Mouse (Mus musculus) G1E-ER4 (cell line): Measurements from ENCODE around the gene Ddx52. TPM values are rescaled to one million over a fixed set of nuclear protein-coding genes. Genes with fewer than 3 reads are reported as not detected.

ENCODE experiments used
- GATA1 ChIP-seq: IDR thresholded peaks from one replicate; pipeline ENCODE4 v1.8.0; 2012; ENCODE audit warnings: low read length, inconsistent platforms
- polyA plus RNA-seq: library from polyadenylated mRNA; stranded (reverse); fragments of >175 nt; gene quantifications from 2 replicates; pipeline ENCODE4 v1.2.3, GENCODE M21; 2012

The Ddx52 gene
- polyA plus RNA-seq, 1 experiment = 2.0 TPM

GRCm38 (mm10) chr11:83995535-83995950, 53.7 kb downstream of the Ddx52 start:
- no peak for TF ChIP-seq GATA1

GRCm38 (mm10) chr11:83997171-83997868, 55.5 kb downstream of the Ddx52 start:
- no peak for TF ChIP-seq GATA1

- TF ChIP-seq GATA1 = no peak
Observed at GRCm38 (mm10) chr11:83998993-83999392, 57.1 kb downstream of the Ddx52 start.

GRCm38 (mm10) chr11:83999411-83999915, 57.6 kb downstream of the Ddx52 start:
- TF ChIP-seq GATA1 = no peak

GRCm38 (mm10) chr11:84001257-84001656, 59.4 kb downstream of the Ddx52 start:
- no peak for TF ChIP-seq GATA1

GRCm38 (mm10) chr11:84003986-84004385, 62.1 kb downstream of the Ddx52 start:
- no peak for TF ChIP-seq GATA1

GRCm38 (mm10) chr11:84009001-84009400, 67.1 kb downstream of the Ddx52 start:
- TF ChIP-seq GATA1 = no peak

- TF ChIP-seq GATA1 = no peak
Observed at GRCm38 (mm10) chr11:84010411-84010810, 68.5 kb downstream of the Ddx52 start.

- no peak for TF ChIP-seq GATA1
Observed at GRCm38 (mm10) chr11:84011050-84011449, 69.2 kb downstream of the Ddx52 start.

GRCm38 (mm10) chr11:84011576-84011975, 69.7 kb downstream of the Ddx52 start:
- no peak for TF ChIP-seq GATA1

Other genes starting within 250 kb of the Ddx52 start
- gene Wfdc17, start 238.1 kb upstream of the Ddx52 start, polyA plus RNA-seq = not detected in 2 replicates
- gene Wfdc18, start 233.0 kb upstream of the Ddx52 start, polyA plus RNA-seq = not detected in 2 replicates
- not detected in 2 replicates for gene Wfdc21, start 195.1 kb upstream of the Ddx52 start, polyA plus RNA-seq
- gene Heatr6, start 188.4 kb upstream of the Ddx52 start, polyA plus RNA-seq = 6.4 and 11.9 TPM in 2 replicates
- not detected in 2 replicates for gene Hnf1b, start 92.0 kb upstream of the Ddx52 start, polyA plus RNA-seq
- gene Synrg, start 22.4 kb downstream of the Ddx52 start, polyA plus RNA-seq = 4.1 and 11.4 TPM in 2 replicates
- not detected in 2 replicates for gene Dusp14, start 127.2 kb downstream of the Ddx52 start, polyA plus RNA-seq
- 1.7 and 2.1 TPM in 2 replicates for gene Tada2a, start 187.5 kb downstream of the Ddx52 start, polyA plus RNA-seq
- 20.3 and 32.1 TPM in 2 replicates for gene Acaca, start 187.6 kb downstream of the Ddx52 start, polyA plus RNA-seq
- not detected in 2 replicates for gene Gm11437, start 225.4 kb downstream of the Ddx52 start, polyA plus RNA-seq